Mouse (Mus musculus) 3134 (cell line): Measurements from ENCODE around the gene Kcnc2.

Experiments used
- DNase-seq: peaks from one replicate; pipeline ENCODE4 v3.0.0-alpha.2; 2011; ENCODE audit warnings: low spot score; ENCODE audit not compliant: insufficient read length; ENCODE audit errors: extremely low read depth

The Kcnc2 gene

DNA sequence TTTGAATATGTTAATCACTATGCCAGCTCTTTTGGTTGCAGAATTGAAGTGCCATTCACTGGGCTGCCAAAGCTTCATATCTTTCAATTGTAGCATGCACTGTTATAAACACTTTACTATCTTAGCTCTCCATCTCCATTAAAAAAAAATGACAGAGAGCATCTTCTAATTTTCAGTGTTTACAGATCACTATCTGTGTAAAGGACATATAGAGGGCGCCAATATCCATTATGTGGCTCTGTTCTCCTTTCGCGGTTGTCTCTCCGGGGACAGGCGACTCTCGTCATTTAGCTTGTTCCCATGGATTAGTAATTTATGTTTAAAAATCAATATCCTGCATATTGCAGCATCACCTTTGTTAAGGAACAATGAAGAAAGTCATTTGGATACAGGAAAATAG is 109.7 kb downstream of the Kcnc2 start:
- no peak for DNase-seq

DNA sequence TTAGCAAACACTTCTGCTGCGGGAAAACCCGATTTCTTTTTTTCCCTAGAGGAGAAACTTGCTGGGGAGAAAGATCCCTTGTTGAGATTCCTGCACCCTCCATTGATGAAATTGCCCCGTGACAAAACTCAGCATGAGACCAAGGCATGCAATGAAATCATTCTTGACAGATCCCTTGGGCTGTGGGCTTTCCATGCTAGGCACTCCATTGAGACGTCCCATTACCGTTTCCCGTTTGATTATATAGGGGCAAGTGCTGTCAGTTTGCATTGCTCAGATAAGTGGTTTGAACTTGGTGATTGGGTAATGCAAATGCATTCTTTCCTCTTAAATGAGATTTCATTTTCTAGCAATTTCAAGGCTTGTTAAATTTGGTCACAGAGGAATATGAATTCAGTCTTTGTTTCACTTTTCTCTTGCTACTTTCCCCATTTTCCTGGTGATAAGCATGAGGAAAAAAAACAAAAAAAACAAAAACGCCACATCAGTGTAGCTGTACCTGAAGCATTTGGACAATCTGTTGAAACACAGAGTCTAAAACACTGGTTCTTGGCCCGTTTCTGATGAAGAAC is 123.6 kb downstream of the Kcnc2 start:
- DNase-seq, result no peak

GRCm38 (mm10) chr10:112397194-112397593 is 126.3 kb downstream of the Kcnc2 start:
- DNase-seq, result no peak

DNA sequence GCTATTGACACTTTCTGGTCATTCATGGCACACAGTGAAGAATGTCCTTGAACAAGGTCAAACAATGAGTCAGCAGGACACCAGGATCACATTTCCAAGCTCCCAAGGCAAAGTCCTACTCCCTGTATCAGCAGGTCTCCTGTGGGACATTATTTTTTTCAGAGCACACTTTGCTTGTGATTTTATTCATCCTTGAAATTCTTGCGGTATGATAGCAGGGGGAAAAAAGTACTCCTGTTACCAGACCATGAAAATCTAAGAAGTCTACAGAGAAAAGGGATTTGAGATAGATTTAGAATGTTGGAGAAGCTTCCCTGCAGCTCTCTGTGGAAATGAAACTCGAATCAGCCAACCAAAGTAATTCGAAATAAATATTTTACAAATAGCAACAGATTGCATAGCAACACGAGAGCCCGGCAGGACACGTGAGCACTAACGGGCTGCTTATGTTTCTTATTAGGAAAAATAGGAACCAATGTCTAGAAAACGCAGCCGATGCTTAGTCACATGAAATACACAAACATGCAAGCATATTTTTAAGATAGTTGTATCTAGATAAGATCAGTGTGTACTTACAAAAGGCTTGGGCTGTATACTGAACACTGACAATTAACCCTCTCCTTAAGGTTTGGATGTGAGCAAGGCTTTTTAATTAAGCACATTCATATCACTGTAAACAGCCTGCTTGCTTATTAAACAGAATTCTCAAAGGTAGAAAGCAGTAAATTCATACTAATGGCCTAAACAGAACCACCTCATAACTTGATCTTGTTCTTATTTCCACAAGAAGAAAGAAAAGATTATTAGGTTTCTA is 129.9 kb downstream of the Kcnc2 start:
- DNase-seq, result no peak

GRCm38 (mm10) chr10:112409525-112409924 is 138.6 kb downstream of the Kcnc2 start:
- DNase-seq, result no peak

- DNase-seq, result no peak
These were observed 152.4 kb downstream of the Kcnc2 start for GRCm38 (mm10) chr10:112423327-112423726.

- DNase-seq, result no peak
These were observed 166.0 kb downstream of the Kcnc2 start for GRCm38 (mm10) chr10:112436950-112437349.

- DNase-seq, result no peak
These were observed 173.7 kb downstream of the Kcnc2 start for GRCm38 (mm10) chr10:112444640-112445039.

GRCm38 (mm10) chr10:112450910-112451309 is 180.0 kb downstream of the Kcnc2 start:
- DNase-seq, result no peak

DNA sequence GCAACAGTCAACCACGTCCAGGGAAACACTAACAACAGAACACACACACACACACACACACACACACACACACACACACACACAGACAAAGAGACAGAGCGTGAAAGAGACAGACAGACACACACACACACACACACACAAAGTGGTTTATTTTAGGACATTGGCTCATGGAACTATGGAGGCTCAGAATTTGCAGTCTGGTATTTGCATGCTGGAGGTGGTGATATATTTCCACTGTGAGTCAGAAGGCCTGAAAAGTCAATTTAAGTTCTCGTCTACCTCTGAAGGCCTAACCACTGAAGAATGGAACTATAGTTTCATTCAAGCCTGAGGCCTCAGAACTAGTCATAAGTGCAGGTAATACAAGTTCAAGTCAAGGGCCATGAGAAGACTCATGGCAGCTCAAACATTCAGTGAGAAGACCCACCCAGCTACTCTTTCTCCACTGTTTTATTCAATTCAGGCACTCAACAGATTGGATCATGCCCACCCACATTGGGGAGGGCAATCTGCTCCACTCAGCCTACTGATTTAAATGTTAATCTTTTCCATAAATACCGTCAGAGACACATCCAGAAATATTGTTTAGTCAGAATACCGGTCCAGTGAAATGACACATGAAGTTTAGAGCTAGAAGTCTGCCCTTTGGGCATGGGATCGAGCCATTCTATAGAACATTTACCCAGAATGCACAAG is 197.9 kb downstream of the Kcnc2 start:
- DNase-seq, result no peak

DNA sequence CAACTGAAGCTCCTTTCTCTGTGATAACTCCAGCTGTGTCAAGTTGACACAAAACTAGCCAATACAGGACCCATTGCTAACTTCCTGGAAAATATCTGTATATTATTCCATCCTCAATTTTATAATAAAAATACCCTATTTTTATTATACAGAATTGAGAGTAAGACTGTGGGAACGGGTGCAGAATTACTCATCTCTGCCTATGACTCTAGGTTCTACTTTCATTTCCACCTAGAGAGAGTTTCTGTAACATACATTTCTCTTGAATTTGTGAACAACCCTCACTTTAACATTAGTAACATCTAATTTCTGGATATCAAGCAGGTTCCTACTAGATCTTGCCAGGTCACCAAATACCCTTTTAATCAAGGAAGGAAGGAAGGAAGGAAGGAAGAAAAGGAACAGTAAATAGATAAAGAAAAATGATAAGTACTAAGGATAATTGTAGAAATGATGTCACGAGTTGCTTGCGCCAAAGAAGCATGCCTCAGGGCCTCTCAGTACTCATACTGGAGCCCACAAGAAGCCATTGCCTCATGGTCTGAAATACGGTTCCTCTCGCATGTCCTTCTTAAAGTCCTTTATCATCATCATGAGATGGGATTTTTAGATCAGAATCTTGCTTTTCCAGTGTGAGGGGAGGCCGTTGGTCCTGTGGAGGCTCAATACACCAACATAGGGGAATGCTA is 203.3 kb downstream of the Kcnc2 start:
- no peak for DNase-seq

DNA sequence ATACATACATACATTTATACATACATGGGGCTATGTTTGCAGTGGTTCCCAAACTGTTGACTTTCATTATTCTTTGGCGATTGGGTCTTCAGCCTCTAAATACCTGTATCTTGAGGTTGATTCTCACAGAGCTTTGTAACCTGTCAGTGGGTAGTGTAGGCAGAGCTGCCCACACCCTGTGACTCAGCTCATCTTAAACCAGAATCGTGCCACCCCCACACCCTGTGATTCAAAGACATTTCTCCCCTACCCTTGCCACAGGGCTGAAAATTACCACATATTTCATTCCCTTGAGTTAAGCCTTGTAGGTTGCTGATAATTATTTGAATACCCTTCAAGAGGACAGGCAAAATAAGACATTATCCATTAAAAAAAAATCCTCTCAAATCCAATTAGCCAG is 210.5 kb downstream of the Kcnc2 start:
- peak; percentile 33 for DNase-seq

DNA sequence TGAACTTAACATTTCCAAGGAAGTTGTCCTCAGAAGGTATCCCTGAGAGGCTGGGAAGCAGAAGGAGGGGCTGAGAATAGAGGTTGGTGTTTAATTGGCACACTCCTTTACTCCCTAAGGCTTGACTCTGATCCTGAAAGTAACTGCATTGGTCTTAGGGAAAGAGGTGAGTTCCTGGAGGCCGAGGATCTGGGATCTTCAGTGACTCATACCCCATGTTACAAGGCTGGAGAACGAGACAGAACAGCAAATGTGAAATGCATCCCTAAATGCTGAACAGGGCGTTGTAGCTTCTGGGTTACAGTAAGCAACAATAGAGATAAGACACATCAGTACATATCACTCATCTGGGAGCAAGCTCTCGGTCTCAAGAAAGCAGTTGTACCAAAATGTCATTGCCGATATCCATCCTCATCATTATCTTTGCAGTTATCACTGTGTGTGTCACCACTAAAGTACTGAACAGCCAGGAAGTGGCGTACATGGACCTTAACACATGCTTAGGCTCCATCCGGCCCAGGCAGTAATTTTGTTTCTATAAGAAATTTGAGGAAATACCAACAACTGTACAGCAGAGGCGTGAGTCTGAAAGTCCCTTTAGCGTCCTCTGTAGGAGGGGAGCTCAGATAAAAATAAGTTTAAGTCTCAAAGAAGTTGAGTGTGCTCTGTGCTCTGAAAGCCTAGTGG is 211.1 kb downstream of the Kcnc2 start:
- DNase-seq, result peak; percentile 38

GRCm38 (mm10) chr10:112484387-112485105 is 213.6 kb downstream of the Kcnc2 start:
- DNase-seq, result no peak

DNA sequence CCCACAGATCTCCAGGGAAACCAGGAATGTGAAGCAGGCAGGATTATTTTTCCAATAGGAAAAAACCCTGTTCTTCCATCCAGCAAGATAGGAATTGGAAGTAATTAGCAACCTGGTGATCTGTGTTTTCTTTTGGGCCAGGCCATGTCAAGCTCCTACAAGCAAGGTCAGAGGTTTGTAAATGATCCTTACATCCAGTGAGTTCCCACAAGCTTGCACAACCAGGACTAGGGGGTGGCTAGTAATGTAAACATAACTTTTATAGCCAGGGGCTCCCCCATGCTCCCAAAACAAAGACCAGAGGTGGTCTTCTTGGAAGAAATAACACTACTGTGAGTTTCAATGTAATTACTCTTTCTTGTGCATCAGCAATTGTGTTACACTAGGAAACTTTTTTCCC is 214.9 kb downstream of the Kcnc2 start:
- DNase-seq, result no peak

GRCm38 (mm10) chr10:112488751-112489150 is 217.8 kb downstream of the Kcnc2 start:
- no peak for DNase-seq
